Mouse (Mus musculus): ENCODE results near the gene Stx8. TPM values are rescaled to one million over a fixed set of nuclear protein-coding genes. Genes with fewer than 3 reads are reported as not detected.

Gene Stx8
- polyA plus RNA-seq, 1 experiment from 2014 or later: 62.5 TPM

- Histone ChIP-seq H3K4me3 (ENCODE audit: control insufficient read depth in 1 of 2, insufficient read depth in 1 of 2, low read depth in 1 of 2, low read length in 2 of 2) (no peak overlapping the region), H3K9ac (ENCODE audit: low read length) (no peak overlapping the region), H3K27me3 (ENCODE audit: control insufficient read depth, insufficient read depth, low read length) (no peaks in the 10 kb centered on the region), H3K9me3 (ENCODE audit: control insufficient read depth, low read length) (no peaks in the 10 kb centered on the region), H3K4me2 (ENCODE audit: low read length) (no peak overlapping the region), H3K4me1 (ENCODE audit: control insufficient read depth in 2 of 2, insufficient read depth in 2 of 2, low read length in 2 of 2) (peaks cover 2 to 5% of the 10 kb centered on the region in 2 experiments; a peak in 3 of 4 replicates), H3K36me3 (ENCODE audit: control insufficient read depth, insufficient read depth, low read length) (no peaks in the 10 kb centered on the region), H3K27ac (replicated peaks in 1 of 2; ENCODE audit: control insufficient read depth in 1 of 2, insufficient read depth in 1 of 2, low read depth in 2 of 2, low read length in 2 of 2) (no peak overlapping the region)
- WGBS: 66% methylated on average over 4 of the region's 4 CpGs
- ATAC-seq (ENCODE audit: insufficient number of reproducible peaks, insufficient read depth, low FRiP score, low read depth): no peak
Observed at GRCm38 (mm10) chr11:68029079-68029478, 63.1 kb downstream of the Stx8 start.

GRCm38 (mm10) chr11:68029871-68030270 lies 63.9 kb downstream of the Stx8 start:
- Histone ChIP-seq H3K4me3 (ENCODE audit: control insufficient read depth in 1 of 2, insufficient read depth in 1 of 2, low read depth in 1 of 2, low read length in 2 of 2) (no peak overlapping the region), H3K4me2 (ENCODE audit: low read length) (no peak overlapping the region), H3K9ac (ENCODE audit: low read length) (no peak overlapping the region), H3K27me3 (ENCODE audit: control insufficient read depth, insufficient read depth, low read length) (no peaks in the 10 kb centered on the region), H3K4me1 (ENCODE audit: control insufficient read depth in 2 of 2, insufficient read depth in 2 of 2, low read length in 2 of 2) (peaks cover 2 to 3% of the 10 kb centered on the region in 2 experiments; a peak in 1 of 4 replicates), H3K36me3 (ENCODE audit: control insufficient read depth, insufficient read depth, low read length) (no peaks in the 10 kb centered on the region), H3K9me3 (ENCODE audit: control insufficient read depth, low read length) (no peaks in the 10 kb centered on the region), H3K27ac (replicated peaks in 1 of 2; ENCODE audit: control insufficient read depth in 1 of 2, insufficient read depth in 1 of 2, low read depth in 2 of 2, low read length in 2 of 2) (no peak overlapping the region)
- no peak for ATAC-seq (ENCODE audit: insufficient number of reproducible peaks, insufficient read depth, low FRiP score, low read depth)
- 47% methylated on average over 3 of the region's 3 CpGs for WGBS

- Histone ChIP-seq H3K4me3 (ENCODE audit: control insufficient read depth in 1 of 2, insufficient read depth in 1 of 2, low read depth in 1 of 2, low read length in 2 of 2) (no peak overlapping the region), H3K4me2 (ENCODE audit: low read length) (no peak overlapping the region), H3K36me3 (ENCODE audit: control insufficient read depth, insufficient read depth, low read length) (no peaks in the 10 kb centered on the region), H3K9me3 (ENCODE audit: control insufficient read depth, low read length) (no peaks in the 10 kb centered on the region), H3K9ac (ENCODE audit: low read length) (no peak overlapping the region), H3K4me1 (ENCODE audit: control insufficient read depth in 2 of 2, insufficient read depth in 2 of 2, low read length in 2 of 2) (peaks cover 2 to 3% of the 10 kb centered on the region in 2 experiments; a peak in 1 of 4 replicates), H3K27me3 (ENCODE audit: control insufficient read depth, insufficient read depth, low read length) (no peaks in the 10 kb centered on the region), H3K27ac (replicated peaks in 1 of 2; ENCODE audit: control insufficient read depth in 1 of 2, insufficient read depth in 1 of 2, low read depth in 2 of 2, low read length in 2 of 2) (no peak overlapping the region)
- ATAC-seq (ENCODE audit: insufficient number of reproducible peaks, insufficient read depth, low FRiP score, low read depth): no peak
- WGBS: 72% methylated on average over 1 of the region's 1 CpGs
Observed at GRCm38 (mm10) chr11:68030771-68031170, 64.8 kb downstream of the Stx8 start.

GRCm38 (mm10) chr11:68032448-68032847 lies 66.5 kb downstream of the Stx8 start:
- Histone ChIP-seq H3K4me3 (ENCODE audit: control insufficient read depth in 1 of 2, insufficient read depth in 1 of 2, low read depth in 1 of 2, low read length in 2 of 2) (no peak overlapping the region), H3K4me1 (ENCODE audit: control insufficient read depth in 2 of 2, insufficient read depth in 2 of 2, low read length in 2 of 2) (peaks cover 2 to 3% of the 10 kb centered on the region in 2 experiments; a peak in 1 of 4 replicates), H3K9me3 (ENCODE audit: control insufficient read depth, low read length) (no peaks in the 10 kb centered on the region), H3K4me2 (ENCODE audit: low read length) (no peak overlapping the region), H3K27me3 (ENCODE audit: control insufficient read depth, insufficient read depth, low read length) (no peaks in the 10 kb centered on the region), H3K9ac (ENCODE audit: low read length) (no peak overlapping the region), H3K36me3 (ENCODE audit: control insufficient read depth, insufficient read depth, low read length) (no peaks in the 10 kb centered on the region), H3K27ac (replicated peaks in 1 of 2; ENCODE audit: control insufficient read depth in 1 of 2, insufficient read depth in 1 of 2, low read depth in 2 of 2, low read length in 2 of 2) (no peak overlapping the region)
- WGBS: 59% methylated on average over 2 of the region's 2 CpGs
- no peak for ATAC-seq (ENCODE audit: insufficient number of reproducible peaks, insufficient read depth, low FRiP score, low read depth)

GRCm38 (mm10) chr11:68033331-68033926 lies 67.4 kb downstream of the Stx8 start:
- Histone ChIP-seq H3K36me3 (ENCODE audit: control insufficient read depth, insufficient read depth, low read length) (no peaks in the 10 kb centered on the region), H3K4me3 (ENCODE audit: control insufficient read depth in 1 of 2, insufficient read depth in 1 of 2, low read depth in 1 of 2, low read length in 2 of 2) (no peak overlapping the region), H3K27me3 (ENCODE audit: control insufficient read depth, insufficient read depth, low read length) (no peaks in the 10 kb centered on the region), H3K4me1 (ENCODE audit: control insufficient read depth in 2 of 2, insufficient read depth in 2 of 2, low read length in 2 of 2) (peaks cover 2 to 3% of the 10 kb centered on the region in 2 experiments; a peak in 1 of 4 replicates), H3K9me3 (ENCODE audit: control insufficient read depth, low read length) (no peaks in the 10 kb centered on the region), H3K9ac (ENCODE audit: low read length) (no peak overlapping the region), H3K27ac (replicated peaks in 1 of 2; ENCODE audit: control insufficient read depth in 1 of 2, insufficient read depth in 1 of 2, low read depth in 2 of 2, low read length in 2 of 2) (no peak overlapping the region), H3K4me2 (ENCODE audit: low read length) (no peak overlapping the region)
- 78% methylated on average over 11 of the region's 11 CpGs for WGBS
- no peak for ATAC-seq (ENCODE audit: insufficient number of reproducible peaks, insufficient read depth, low FRiP score, low read depth)

GRCm38 (mm10) chr11:68034422-68034821 lies 68.4 kb downstream of the Stx8 start:
- Histone ChIP-seq H3K36me3 (ENCODE audit: control insufficient read depth, insufficient read depth, low read length) (no peaks in the 10 kb centered on the region), H3K9me3 (ENCODE audit: control insufficient read depth, low read length) (no peaks in the 10 kb centered on the region), H3K4me2 (ENCODE audit: low read length) (no peak overlapping the region), H3K27me3 (ENCODE audit: control insufficient read depth, insufficient read depth, low read length) (no peaks in the 10 kb centered on the region), H3K4me1 (ENCODE audit: control insufficient read depth in 2 of 2, insufficient read depth in 2 of 2, low read length in 2 of 2) (peaks cover 2 to 3% of the 10 kb centered on the region in 2 experiments; a peak in 1 of 4 replicates), H3K27ac (replicated peaks in 1 of 2; ENCODE audit: control insufficient read depth in 1 of 2, insufficient read depth in 1 of 2, low read depth in 2 of 2, low read length in 2 of 2) (no peak overlapping the region), H3K9ac (ENCODE audit: low read length) (no peak overlapping the region), H3K4me3 (ENCODE audit: control insufficient read depth in 1 of 2, insufficient read depth in 1 of 2, low read depth in 1 of 2, low read length in 2 of 2) (no peak overlapping the region)
- WGBS: 59% methylated on average over 5 of the region's 5 CpGs
- ATAC-seq (ENCODE audit: insufficient number of reproducible peaks, insufficient read depth, low FRiP score, low read depth): no peak

GRCm38 (mm10) chr11:68035303-68035891 lies 69.4 kb downstream of the Stx8 start:
- WGBS: 84% methylated on average over 4 of the region's 4 CpGs
- H3K36me3 ChIP-seq (ENCODE audit: control insufficient read depth, insufficient read depth, low read length): no peaks in the 10 kb centered on the region
- no peak overlapping the region for H3K27ac ChIP-seq (replicated peaks in 1 of 2; ENCODE audit: control insufficient read depth in 1 of 2, insufficient read depth in 1 of 2, low read depth in 2 of 2, low read length in 2 of 2)
- H3K9me3 ChIP-seq (ENCODE audit: control insufficient read depth, low read length): no peaks in the 10 kb centered on the region
- peaks cover 2 to 3% of the 10 kb centered on the region in 2 experiments; a peak in 1 of 4 replicates for H3K4me1 ChIP-seq (ENCODE audit: control insufficient read depth in 2 of 2, insufficient read depth in 2 of 2, low read length in 2 of 2)
- no peaks in the 10 kb centered on the region for H3K27me3 ChIP-seq (ENCODE audit: control insufficient read depth, insufficient read depth, low read length)
- no peak overlapping the region for H3K9ac ChIP-seq (ENCODE audit: low read length)
- H3K4me2 ChIP-seq (ENCODE audit: low read length): no peak overlapping the region
- H3K4me3 ChIP-seq (ENCODE audit: control insufficient read depth in 1 of 2, insufficient read depth in 1 of 2, low read depth in 1 of 2, low read length in 2 of 2): no peak overlapping the region
- no peak for ATAC-seq (ENCODE audit: insufficient number of reproducible peaks, insufficient read depth, low FRiP score, low read depth)
